Mouse (Mus musculus) right cerebral cortex, postnatal 4 days (tissue): Measurements from ENCODE around the gene Nr1h3.

ENCODE experiments used
- DNase-seq: peaks from one replicate; pipeline ENCODE4 v3.0.0-alpha.2; 2022

The Nr1h3 gene

GRCm38 (mm10) chr2:91183711-91184405 lies 18.8 kb downstream of the Nr1h3 start, which contains the start of gene Madd:
Gene Madd (minus strand): TSS chr2:91183837.
- DNase-seq: no peak

- DNase-seq: peak; percentile 93
Measured at GRCm38 (mm10) chr2:91183148-91183513, 19.5 kb downstream of the Nr1h3 start.

- DNase-seq: peak; percentile 87
Measured at GRCm38 (mm10) chr2:91182405-91183147, 20.1 kb downstream of the Nr1h3 start.

- no peak for DNase-seq
Measured at GRCm38 (mm10) chr2:91182016-91182404, 20.6 kb downstream of the Nr1h3 start.

- DNase-seq: no peak
Measured at GRCm38 (mm10) chr2:91180706-91181105, 21.9 kb downstream of the Nr1h3 start.

- no peak for DNase-seq
Measured at GRCm38 (mm10) chr2:91179825-91180224, 22.8 kb downstream of the Nr1h3 start.

- no peak for DNase-seq
Measured at GRCm38 (mm10) chr2:91176234-91176633, 26.4 kb downstream of the Nr1h3 start.

GRCm38 (mm10) chr2:91175490-91175889 lies 27.1 kb downstream of the Nr1h3 start:
- DNase-seq: no peak

- no peak for DNase-seq
Measured at GRCm38 (mm10) chr2:91169587-91170322, 32.9 kb downstream of the Nr1h3 start.

GRCm38 (mm10) chr2:91167629-91168028 lies 35.0 kb downstream of the Nr1h3 start:
- no peak for DNase-seq

GRCm38 (mm10) chr2:91164991-91165390 lies 37.6 kb downstream of the Nr1h3 start:
- no peak for DNase-seq

GRCm38 (mm10) chr2:91163532-91163931 lies 39.1 kb downstream of the Nr1h3 start:
- DNase-seq: no peak

GRCm38 (mm10) chr2:91162952-91163351 lies 39.7 kb downstream of the Nr1h3 start:
- no peak for DNase-seq

- no peak for DNase-seq
Measured at GRCm38 (mm10) chr2:91160591-91160990, 42.0 kb downstream of the Nr1h3 start.

- DNase-seq: no peak
Measured at GRCm38 (mm10) chr2:91157002-91157752, 45.5 kb downstream of the Nr1h3 start.

- DNase-seq: no peak
Measured at GRCm38 (mm10) chr2:91154091-91154490, 48.5 kb downstream of the Nr1h3 start.

GRCm38 (mm10) chr2:91152885-91153377 lies 49.7 kb downstream of the Nr1h3 start:
- no peak for DNase-seq

- DNase-seq: no peak
Measured at GRCm38 (mm10) chr2:91151331-91151730, 51.3 kb downstream of the Nr1h3 start.

GRCm38 (mm10) chr2:91148101-91148500 lies 54.5 kb downstream of the Nr1h3 start:
- DNase-seq: no peak

- no peak for DNase-seq
Measured at GRCm38 (mm10) chr2:91143401-91143800, 59.2 kb downstream of the Nr1h3 start.

GRCm38 (mm10) chr2:91142920-91143319 lies 59.7 kb downstream of the Nr1h3 start:
- DNase-seq: no peak

GRCm38 (mm10) chr2:91139764-91140163 lies 62.9 kb downstream of the Nr1h3 start:
- no peak for DNase-seq

GRCm38 (mm10) chr2:91139311-91139710 lies 63.3 kb downstream of the Nr1h3 start:
- no peak for DNase-seq
